Mouse (Mus musculus) activated CD4-positive, CD25-positive, alpha-beta regulatory T cell (primary cell): Measurements from ENCODE around the gene Ldlrad2. TPM values are rescaled to one million over a fixed set of nuclear protein-coding genes. Genes with fewer than 3 reads are reported as not detected.

Source experiments
- polyA plus RNA-seq, 2 experiments: library from polyadenylated mRNA; unstranded; fragments of 100-300 nt; shearing (Covaris generic); gene quantifications; one replicate each; pipeline ENCODE4 v1.2.1; 2017

Gene Ldlrad2
- not detected for polyA plus RNA-seq

GRCm38 (mm10) chr4:137574469-137574868 is at the start of gene Ldlrad2:
Gene Ldlrad2, minus strand, starts transcription at chr4:137574569.

DNA sequence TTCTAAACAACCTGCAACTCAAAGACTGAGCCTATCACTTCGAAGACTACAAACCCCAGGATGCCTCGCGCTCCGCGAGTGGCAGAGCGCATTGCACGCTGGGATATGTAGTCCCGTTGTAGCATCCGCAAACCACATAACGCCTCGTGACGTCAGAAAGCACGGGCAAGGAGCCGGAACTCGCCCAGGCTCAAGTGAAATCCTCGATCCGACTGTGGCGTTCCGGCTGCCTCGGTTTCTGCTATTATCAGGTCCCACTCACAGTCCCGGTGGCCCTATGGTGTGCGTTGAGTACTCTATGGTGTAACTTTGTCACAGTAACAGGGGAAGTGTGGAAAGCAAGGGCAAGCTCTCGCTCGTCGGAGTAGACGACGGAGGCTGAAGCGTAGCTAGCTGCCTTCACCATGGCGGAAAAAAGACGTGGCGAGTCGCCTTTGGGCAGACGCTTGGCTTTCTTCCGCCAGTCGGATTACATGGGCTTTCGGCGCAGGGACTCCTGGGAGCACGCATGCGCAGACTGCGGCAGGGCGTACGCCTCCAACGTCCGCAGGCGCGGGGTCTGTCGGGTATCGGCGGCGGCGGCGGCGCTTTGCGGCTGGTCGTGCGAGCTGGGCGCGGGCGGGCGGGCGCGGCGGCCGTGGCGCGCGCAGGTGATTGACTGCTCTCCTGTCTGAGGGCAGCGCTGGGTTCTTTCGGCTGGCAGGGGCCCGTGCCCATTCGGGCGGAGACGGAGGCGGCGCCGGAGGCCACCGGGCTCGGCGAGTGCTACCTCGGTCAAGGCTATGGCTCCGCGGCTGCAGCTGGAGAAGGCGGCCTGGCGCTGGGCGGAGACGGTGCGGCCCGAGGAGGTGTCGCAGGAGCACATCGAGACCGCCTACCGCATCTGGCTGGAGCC is 19.5 kb upstream of the Ldlrad2 start, which contains the start of gene Usp48:
Gene Usp48 (plus strand): TSS at position 155 of the 895 bp plus-strand sequence.

Other genes with a start within 250 kb of the Ldlrad2 start
- 1,000 to 10,000 TPM in 1 of 2 experiments, 100 to 1,000 TPM in 1; 733 to 1,079 TPM for gene Cdc42, start 216.8 kb downstream of the Ldlrad2 start, polyA plus RNA-seq
- not detected for gene Cela3a, start 164.8 kb downstream of the Ldlrad2 start, polyA plus RNA-seq
- not detected for gene Cela3b, start 144.0 kb downstream of the Ldlrad2 start, polyA plus RNA-seq
- not detected for gene 1700013G24Rik, start 121.3 kb downstream of the Ldlrad2 start, polyA plus RNA-seq
- not detected for gene Hspg2, start 105.8 kb downstream of the Ldlrad2 start, polyA plus RNA-seq
- gene Usp48, start 19.2 kb upstream of the Ldlrad2 start, polyA plus RNA-seq = 10 to 100 TPM; 79.4 to 87.8 TPM
- 1 to 10 TPM in 1 of 2 experiments, under 1 TPM in 1; 0.28 to 1.6 TPM for gene Rap1gap, start 90.2 kb upstream of the Ldlrad2 start, polyA plus RNA-seq
- gene Alpl, start 221.8 kb upstream of the Ldlrad2 start, polyA plus RNA-seq = under 1 TPM; 0.81 to 0.97 TPM